Mouse (Mus musculus) NIH3T3 (cell line): Measurements from ENCODE around the gene Eif2b2.

Experiments
- DNase-seq: peaks from one replicate; pipeline ENCODE4 v3.0.0-alpha.2; 2012; ENCODE audit warnings: low read depth

Eif2b2 gene

DNA sequence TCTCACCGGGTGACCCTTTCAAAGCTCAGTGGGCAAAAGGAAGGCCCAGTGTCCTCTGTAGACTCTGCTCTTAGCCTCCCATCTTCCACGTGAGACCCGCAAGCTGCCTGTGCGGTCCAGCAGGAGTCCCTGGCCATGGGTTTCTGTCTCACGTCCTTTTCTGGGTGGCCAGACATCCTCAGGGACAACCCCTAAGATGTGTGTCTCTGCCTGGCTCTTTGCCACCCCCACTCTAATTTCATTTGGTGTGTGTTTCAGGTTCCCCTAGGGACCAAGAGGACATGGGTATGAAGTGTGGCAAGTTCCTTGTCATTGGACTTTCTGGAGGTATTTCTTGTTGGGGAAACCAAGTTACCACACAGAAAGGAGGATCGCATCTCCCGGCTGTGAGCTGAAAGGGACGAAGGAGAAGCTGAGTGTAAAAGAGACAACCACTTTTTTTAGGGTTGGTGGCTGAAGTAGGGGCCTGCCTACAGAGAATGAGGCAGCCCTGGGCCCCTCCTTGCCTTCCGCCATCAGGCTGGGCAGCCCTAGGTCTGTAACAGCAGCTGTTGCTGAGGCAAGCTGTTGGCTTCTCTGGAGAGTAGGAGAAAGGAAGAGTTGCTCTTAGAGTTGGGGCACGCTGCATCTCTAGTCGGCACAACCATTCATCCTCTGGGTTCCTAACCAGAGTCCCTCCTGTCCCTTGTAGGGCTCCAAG lies 25.2 kb upstream of the Eif2b2 start:
- DNase-seq: no peak

DNA sequence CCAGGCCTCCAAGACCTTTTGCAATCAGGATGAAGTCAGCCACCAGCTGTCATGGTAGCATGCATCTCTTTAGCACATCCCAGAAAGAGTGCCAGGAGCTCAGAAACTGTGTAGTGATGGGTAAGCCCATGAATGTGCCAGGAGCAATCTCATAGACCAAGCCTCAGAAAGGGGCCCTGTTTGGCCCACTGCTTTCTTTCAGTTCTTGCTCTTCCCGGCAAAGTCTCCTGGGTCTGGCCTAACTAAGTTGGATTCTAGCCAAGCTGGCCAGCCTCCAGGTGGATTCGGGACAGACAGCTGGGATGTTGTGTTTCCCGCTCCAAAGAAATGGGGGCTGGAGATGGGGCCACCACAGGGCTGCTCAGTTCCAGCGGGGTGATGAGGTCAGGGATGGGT lies 24.7 kb upstream of the Eif2b2 start:
- peak; percentile 76 for DNase-seq

DNA sequence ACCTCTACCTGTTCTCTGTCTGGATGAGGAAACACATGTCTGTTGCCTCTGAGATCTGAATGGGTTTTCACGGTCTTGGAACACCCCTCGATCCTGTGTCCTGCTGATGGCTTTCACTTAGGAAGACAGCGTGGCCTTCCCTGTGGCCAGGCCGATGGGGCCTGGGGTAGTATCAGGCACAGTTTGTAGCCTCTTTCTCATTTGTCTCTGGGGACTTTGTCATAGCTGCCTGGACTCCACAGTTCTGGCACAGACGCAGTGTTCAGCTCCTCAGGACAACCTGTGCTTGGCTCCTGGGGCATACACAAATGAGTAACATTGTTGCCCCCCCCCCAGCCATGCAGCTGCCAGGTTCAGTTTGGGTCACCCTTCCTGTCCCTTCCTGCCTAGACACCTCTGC lies 24.2 kb upstream of the Eif2b2 start:
- DNase-seq: no peak

- no peak for DNase-seq
Measured at GRCm38 (mm10) chr12:85196191-85196590, 23.1 kb upstream of the Eif2b2 start.

DNA sequence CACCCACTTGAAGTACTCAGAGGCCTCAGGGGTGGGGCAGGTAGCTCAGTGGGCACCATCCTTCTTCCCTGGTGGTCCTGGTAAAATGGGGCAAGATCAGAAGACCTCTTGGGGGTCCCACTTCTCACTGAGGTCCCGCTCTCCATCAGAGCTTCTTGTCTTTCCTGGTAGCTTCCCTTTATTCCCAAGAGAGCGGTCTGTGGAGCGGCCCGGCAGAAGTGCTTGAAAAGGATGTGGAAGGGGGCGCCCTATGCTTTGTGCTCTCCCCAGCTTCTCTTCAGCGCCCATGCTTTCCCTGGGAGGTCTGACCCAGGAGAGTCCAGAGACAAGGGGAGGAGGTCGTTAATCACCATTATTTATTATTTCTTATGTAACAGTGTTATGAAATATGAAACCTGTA lies 21.9 kb upstream of the Eif2b2 start:
- DNase-seq: peak; percentile 29

- DNase-seq: peak; percentile 61
Measured at GRCm38 (mm10) chr12:85197936-85198335, 21.3 kb upstream of the Eif2b2 start.

DNA sequence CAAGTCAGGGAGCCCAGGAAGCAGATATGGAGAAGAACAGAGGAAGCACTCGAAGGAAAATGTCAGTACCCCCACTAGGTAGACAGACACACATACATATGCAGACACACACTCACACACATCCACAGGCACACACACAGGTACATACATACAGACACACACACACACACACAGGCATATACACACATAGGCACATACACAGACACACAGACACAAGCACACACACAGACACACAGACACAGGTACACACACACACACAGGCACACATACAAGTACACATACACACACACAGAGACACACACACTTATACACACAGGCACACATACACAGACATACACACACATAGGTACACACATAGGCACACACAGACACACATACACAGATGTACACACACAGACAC lies 19.3 kb upstream of the Eif2b2 start:
- DNase-seq: no peak

- peak; percentile 49 for DNase-seq
Measured at GRCm38 (mm10) chr12:85200929-85201829, 18.1 kb upstream of the Eif2b2 start.

- no peak for DNase-seq
Measured at GRCm38 (mm10) chr12:85201830-85202147, 17.5 kb upstream of the Eif2b2 start.

DNA sequence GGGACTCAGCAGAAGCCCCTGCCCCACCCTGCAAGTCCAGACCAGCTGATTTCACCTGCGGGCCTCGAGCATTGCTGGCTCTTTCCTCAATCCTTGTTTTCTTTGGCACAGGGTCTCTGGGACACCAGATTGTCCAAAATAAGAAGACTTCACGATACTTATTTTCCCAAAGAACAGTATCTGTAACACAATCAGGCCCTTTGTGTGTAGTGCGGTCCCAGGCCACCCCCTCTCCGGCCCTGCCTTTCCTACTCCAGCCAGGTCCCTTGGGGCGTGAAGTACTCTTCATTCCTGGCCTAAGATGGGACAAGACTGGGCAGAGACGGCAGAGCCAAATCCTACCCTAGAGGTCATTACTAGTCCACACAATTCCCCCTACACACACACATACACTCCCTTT lies 17.1 kb upstream of the Eif2b2 start:
- no peak for DNase-seq

GRCm38 (mm10) chr12:85203699-85204098 lies 15.6 kb upstream of the Eif2b2 start:
- DNase-seq: peak; percentile 47

DNA sequence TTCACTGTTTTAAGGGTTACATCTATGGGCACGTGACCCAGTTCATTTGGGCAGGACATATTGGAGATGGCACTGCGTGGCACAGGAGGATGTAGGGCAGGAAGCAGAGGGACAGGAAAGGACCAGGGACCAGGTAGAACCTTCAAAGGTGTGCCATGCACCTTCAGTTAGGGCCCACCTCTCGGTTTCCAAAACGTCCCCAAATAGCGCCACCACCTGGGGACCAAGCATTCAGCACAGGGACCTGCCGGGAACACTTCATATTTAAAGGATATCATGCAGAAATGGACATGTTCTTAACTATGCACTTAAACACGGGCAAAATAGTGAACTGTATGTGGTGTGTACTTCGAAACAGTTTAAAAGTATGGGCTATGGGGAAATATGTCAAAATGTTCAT lies 15.2 kb upstream of the Eif2b2 start:
- DNase-seq: no peak

- no peak for DNase-seq
Measured at GRCm38 (mm10) chr12:85205425-85205824, 13.9 kb upstream of the Eif2b2 start.

- DNase-seq: no peak
Measured at GRCm38 (mm10) chr12:85208687-85209199, 10.5 kb upstream of the Eif2b2 start.

DNA sequence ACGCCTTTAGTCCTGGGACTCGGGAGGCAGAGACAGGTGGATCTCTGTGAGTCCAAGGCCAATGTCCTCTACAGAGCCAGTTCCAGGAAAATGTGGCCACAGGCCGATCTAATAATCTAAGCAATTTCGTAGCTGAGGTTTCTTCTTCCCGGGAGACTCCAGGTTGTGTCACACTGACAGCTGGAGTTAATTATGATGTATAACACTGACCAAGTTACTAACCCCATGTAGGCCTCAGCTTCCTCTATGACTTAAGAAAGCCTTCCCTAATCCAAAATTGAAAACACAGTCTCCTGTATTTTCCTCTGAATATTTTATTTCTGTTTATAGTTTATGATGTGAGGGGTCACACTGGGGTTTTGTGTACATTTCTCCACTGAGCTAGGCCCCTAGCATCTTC lies 4.2 kb upstream of the Eif2b2 start:
- peak; percentile 59 for DNase-seq

- DNase-seq: no peak
Measured at GRCm38 (mm10) chr12:85217733-85218310, 1.5 kb upstream of the Eif2b2 start.

- peak; percentile 55 for DNase-seq
Measured at GRCm38 (mm10) chr12:85219905-85220290, 617 bp downstream of the Eif2b2 start.

DNA sequence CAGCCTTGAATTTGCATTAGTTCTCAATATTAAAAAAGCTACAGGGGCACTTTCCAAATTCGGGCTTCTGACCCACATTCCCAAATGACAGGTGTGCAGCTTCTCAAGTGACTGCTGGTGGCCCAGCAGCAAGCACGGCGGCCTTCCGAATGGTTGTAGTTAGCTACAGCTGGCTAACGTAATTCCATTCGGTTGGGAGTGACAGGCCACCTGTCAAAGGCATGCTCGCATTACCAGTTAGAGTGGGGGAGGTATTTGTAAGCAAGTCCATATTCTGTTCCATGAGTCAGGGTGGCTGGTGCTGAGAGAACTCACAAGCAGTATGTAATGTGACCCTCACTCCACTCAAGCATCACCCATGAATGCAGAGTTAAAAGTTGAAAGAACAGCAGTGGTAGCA lies 7.9 kb downstream of the Eif2b2 start:
- DNase-seq: peak; percentile 25

DNA sequence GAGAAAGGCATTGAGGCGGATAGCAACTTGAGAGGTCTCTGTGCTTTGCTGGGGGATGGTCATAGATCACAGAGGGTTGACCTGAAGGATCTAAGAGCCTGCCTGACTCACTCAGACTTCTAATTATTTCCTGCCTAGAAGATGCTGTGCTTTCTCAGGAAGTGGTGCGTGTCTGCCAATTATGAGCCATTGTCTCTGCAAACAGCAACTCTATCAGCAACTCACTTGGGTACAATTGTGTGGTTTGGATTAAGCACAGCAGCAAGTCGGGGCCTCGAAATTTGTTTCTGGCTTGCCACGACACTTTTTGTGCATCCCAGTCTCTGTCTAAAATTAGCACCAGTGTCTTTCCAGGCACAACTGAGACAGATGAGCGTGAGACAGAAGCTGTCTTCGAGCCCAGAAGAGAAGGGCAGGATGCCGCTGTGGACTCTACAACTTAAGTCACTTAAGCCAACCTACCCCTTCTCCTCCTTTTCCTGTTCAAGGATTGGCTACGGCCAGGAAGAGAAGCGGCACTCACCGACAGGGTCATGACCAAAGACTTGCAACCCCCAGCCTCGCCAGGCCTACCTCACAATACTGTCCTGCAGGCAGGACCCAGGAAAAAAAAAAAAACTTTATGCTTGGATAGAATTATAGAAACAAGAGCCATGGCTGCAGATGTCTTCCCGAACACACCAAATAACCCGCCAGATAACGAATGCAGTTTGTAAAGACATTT lies 8.8 kb downstream of the Eif2b2 start:
- no peak for DNase-seq

DNA sequence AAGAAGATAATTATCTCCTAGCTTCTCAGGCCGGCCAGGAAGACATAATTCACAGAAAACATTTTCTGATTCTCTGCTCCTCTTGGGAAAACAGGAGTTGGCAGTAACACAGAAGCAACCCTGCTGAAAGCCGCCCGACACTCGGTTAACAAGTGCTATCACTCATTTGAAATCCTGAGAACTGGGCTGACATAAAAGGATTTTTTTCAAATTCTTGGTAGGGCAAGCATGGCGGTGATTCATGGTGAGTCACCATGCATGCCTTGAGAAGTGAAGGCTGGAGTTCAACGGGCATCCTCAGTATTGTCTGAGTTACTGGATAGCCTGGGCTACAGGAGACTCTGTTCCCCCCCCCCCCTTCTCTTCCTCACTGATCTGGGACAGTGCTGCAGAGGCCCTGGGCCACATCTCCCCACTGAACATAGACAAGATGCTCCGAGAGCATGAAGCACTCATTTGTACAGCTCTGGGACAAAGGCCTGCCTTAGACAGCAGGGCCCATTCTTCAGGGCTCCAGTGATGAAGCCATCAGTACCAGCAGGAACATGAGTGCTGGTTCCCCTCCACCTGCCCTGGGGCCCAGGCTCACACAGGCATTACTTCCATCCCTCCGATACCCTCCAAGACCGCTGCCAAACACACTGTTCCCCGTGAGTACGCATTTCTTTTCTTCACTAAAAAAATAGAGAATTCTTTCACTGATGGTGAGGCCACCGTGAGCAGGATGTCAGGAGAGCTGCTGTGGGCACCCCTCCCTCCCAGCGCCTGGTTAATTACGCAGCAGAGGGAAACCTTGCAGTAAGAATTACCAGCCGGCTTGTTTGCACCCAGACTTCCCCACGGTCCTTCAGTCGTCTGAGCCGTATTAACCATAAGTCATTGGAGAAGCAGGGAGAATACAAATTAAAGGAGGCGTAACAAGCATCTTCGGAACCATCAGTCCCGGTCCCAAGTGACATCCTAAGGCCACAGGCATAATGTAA lies 14.4 kb downstream of the Eif2b2 start:
- peak; percentile 88 for DNase-seq

DNA sequence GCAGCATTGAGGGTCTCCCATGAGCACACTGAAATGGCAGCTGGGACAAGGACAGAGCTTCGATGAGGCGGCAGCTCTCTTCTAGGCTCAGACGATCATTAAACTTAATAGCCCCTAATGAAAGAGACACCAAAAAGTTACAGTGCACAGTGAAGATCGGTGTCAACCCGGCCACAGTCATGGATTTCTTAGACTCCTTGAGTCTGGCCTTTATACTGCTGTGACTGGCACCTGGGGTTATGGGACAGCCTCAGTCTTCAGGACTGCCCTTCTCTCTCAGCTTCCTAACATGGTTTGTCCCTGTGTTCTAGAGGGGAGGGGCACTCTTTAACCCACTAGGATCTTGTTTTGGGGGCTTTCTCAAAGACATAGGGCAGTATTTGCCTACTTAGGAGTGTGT lies 18.3 kb downstream of the Eif2b2 start:
- DNase-seq: no peak
